Mouse (Mus musculus) natural killer cell, adult 2 months (primary cell): Measurements from ENCODE around the gene Klf9.

ENCODE experiments used
- DNase-seq, 2 experiments: peaks; one replicate each; pipeline ENCODE4 v3.0.0; 2022; ENCODE audit warnings: low spot score in 2 of 2

The Klf9 gene

DNA sequence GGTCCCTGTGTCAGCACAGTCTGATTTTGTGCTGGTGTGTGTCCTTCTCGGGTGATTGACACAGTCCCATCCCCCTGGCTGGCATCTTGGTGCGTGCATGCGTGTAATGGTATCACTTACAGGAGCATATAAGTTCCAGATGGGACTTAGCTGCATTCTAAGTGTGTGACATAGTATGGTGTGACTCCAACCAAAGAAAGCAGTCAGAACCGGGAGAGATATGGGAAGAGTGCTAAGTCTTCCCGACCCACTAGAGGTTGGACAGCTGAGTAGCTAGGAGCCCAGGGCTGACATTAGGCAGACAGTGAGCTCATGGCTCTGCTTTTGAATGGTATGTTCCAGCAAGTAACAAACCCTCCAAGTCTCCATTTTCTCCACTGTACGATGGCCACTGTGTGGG lies 21.9 kb downstream of the Klf9 start:
- DNase-seq = no peak

GRCm38 (mm10) chr19:23163361-23163760 lies 22.3 kb downstream of the Klf9 start:
- DNase-seq = no peak

DNA sequence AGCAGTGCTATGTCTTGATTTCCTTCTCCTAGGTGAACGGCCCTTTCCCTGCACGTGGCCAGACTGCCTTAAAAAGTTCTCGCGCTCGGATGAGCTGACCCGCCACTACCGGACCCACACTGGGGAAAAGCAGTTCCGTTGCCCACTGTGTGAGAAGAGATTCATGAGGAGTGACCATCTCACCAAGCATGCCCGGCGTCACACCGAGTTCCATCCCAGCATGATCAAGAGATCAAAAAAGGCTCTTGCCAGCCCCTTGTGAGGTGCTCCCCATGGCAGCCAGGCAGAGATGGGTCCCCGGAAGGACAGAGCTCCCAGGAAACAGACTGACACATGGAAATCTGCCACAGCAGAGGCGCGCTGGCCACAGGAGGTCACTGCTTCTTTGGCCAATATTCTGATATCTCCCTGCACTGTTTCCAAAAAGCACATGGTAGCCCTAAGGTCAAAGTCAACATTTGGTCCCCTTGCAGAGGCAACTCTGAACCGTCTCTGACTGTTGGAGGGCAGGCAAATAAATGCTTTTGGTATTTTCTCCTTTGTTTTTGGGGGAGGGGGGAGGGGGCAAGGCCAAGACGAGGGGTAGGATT lies 23.7 kb downstream of the Klf9 start:
- no peak for DNase-seq

GRCm38 (mm10) chr19:23166550-23167284 lies 25.7 kb downstream of the Klf9 start:
- no peak for DNase-seq

GRCm38 (mm10) chr19:23168899-23169658 lies 28.1 kb downstream of the Klf9 start:
- no peak for DNase-seq

DNA sequence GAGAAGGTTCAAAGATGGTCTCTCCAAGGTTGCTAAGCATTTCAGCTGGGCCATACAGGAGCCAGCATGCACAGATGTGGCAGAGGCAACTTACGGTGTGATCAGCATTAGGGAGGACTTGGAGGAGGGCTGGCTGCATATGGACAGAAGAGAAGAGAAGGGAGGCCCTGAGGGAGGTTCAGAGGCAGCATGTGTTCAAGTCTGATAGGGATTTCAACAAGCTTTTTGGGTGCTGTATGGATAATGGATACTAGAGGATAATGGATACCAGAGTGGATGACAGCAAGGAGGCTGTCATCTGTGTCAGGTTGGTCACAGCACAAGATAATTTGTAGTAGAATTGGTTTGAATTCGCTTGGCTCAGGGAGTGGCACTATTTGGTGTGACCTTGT lies 28.6 kb downstream of the Klf9 start:
- no peak for DNase-seq

- DNase-seq = no peak
These were observed 29.4 kb downstream of the Klf9 start for GRCm38 (mm10) chr19:23170476-23170875.

DNA sequence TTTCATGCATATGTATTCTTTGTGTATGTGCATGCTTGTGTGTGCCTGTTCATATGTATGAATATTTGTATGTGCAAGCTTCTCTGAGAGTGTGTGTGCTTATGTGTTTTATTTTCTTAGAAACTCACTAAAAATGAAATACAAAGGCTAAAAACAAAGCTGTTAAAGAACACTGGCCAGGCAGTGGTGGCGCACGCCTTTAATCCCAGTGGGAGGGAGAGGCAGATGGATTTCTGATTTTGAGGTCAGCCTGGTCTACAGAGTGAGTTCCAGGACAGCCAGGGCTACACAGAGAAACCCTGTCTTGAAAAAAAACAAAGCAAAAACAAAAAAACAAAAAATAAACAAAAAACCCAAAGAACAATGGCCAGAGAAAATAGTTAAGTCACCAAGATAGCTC lies 30.1 kb downstream of the Klf9 start:
- DNase-seq = no peak

- DNase-seq = no peak
These were observed 34.1 kb downstream of the Klf9 start for GRCm38 (mm10) chr19:23175090-23175489.

GRCm38 (mm10) chr19:23175511-23175910 lies 34.5 kb downstream of the Klf9 start:
- no peak for DNase-seq

DNA sequence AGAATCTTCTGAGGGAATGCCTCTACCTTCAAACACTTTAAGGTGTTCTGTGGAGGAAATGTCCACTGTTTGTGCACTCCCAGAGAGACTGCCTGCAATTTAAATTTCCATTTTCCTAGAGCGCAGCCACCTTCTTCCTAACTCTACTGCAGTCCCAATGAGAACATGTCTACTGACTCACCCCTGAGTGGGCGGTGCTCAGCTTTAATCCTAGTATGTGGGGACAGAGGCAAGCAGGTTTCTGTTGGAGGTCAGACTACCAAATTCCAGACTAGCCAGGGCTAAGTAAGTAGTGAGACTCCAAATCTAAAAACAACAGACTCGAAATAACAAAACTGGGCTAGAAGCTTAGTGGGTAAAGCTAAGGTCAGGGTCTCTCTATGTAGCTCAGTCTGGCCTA lies 37.5 kb downstream of the Klf9 start:
- no peak for DNase-seq

DNA sequence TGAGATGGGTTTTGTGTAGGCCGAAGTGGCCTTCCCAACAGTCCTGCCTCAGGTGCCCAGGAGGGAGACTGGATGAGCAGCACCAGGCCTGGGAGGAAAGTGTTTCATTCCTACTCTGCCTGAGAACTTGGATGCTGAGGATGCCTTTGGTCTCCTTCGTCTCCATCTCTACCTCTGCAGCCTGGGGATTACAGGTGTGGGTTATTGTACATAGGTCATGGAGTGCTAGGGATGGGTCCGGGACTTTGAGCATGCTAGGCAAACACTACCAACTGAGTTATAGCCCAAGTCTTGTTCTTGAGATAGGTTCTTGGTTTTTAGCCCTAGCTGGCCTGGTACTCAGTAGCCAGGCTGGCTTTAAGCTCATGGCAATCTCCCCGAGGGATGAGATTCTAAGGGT lies 42.5 kb downstream of the Klf9 start:
- no peak for DNase-seq

DNA sequence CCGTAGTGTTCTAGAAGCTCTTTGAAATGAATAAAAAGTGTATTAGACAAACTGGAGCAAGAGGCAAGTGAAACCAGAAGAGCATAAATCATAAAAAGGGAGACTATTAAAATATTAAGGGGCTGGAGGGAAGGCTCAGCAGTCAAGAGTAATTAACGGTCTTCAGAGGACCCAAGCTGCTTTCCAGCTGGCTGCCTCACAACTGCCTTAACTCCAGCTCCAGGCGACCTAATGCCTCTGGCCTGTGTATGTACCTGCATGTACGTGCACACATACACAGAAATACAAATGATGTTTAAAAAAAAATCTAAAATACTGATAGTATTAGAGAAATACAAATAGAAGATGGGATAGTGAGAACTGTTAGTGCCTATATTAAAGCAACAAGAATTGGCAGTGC lies 43.0 kb downstream of the Klf9 start:
- DNase-seq = no peak

DNA sequence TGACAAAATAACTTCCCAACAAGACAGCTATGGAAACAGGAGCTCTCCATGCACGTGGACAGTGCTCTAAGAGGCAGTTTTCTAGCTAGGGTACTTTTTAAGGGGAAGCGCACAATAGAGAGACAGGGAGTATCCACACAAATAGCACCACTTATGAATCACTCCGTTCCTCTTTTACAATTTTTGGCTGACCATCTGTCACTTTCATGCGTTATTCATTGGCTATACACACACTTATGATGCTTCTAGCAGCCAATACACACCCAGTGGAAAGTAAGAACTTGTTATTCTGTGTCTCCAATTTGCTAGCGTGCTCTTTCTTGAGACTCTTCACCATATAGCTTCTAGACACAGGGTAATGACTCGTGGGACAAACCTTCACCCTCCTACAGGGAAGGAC lies 46.7 kb downstream of the Klf9 start:
- DNase-seq = no peak

DNA sequence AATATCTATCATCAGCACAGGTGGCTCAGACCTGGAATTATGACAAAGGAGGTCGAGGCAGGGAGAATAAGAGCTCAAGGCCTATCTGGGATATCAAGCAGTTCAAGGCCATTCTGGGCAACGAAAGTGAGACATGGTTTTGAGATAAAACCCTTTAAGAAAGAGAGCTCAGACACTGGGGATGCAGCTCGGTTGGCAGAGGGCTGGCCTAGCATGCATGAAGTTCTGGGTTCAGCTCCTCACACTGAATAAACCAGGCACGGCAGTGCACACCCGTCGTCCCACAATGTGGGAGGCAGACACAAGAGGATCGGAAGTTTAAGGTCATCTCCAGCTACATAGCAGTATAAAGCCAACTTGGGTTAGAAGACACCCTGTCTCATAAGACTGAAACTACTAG lies 48.0 kb downstream of the Klf9 start:
- DNase-seq = no peak

DNA sequence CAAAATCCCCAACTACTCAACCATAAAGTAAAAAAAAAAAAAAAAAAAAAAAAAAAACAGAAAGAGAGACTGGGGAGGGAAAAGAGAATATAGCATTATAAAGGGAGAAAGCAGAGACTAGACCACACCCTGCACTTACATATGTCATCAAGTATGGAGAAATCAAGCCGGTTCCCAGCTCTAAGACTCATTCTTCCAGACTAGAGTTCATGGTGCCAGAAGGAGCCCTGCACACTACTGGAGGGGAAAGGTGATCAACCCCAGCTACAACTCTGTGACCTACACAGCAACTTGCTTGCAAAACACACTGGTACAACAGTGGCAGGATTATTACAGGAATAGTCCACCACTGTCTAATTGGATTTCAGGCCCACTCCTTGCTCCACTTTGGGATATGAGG lies 48.7 kb downstream of the Klf9 start:
- no peak for DNase-seq

- no peak for DNase-seq
These were observed 50.5 kb downstream of the Klf9 start for GRCm38 (mm10) chr19:23191486-23191885.

- no peak for DNase-seq
These were observed 52.0 kb downstream of the Klf9 start for GRCm38 (mm10) chr19:23193076-23193475.

DNA sequence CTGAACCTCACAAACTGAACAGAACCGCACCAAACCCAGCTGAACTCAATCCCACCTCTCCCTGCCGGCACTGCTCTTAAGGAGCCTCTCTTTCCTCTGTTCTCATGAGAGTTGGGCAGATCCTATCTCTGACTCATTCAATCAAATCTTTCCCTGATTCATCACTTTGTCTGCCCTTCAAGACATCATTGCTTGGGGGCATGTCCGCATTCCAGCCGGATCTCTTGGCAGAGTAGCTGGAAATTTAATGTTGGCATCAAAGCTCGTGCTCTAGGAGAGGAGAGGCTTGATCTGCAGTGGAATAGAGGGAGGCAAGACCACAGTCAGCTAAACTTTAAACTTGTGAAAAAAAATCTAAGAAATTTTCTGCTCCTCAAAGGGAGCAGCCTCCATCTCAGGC lies 61.1 kb downstream of the Klf9 start:
- no peak for DNase-seq

GRCm38 (mm10) chr19:23203505-23204053 lies 62.6 kb downstream of the Klf9 start:
- DNase-seq = no peak

- DNase-seq = no peak
These were observed 70.3 kb downstream of the Klf9 start for GRCm38 (mm10) chr19:23211325-23211724.

- DNase-seq = no peak
These were observed 73.3 kb downstream of the Klf9 start for GRCm38 (mm10) chr19:23214326-23214725.
